9 mouse cellular contexts compared by ENCODE assay signal in genomic region chr17:88404471-88404870, GRCm38 (mm10). TPM values are rescaled to one million over a fixed set of nuclear protein-coding genes. Genes with fewer than 3 reads are reported as not detected.
DNase-seq lines count a peak whose midpoint lies in the region; ATAC-seq lines count a peak whose summit lies in the region.
"Had no signal": no experiment of that assay in that cellular context is flagged by ENCODE, and none has a peak within 500 bp of the region (broad histone marks: within the 10 kb centered on the region; RNA-seq: fewer than 3 reads in every experiment).

No protein-coding gene starts in this region.

- 13% methylated on average over 6 of the region's 6 CpGs for WGBS in heart, embryonic 12.5 days
- 7% methylated on average over 6 of the region's 6 CpGs for WGBS in limb, embryonic 13.5 days

- no peaks in the 10 kb centered on the region for H3K4me1 ChIP-seq in heart, embryonic 12.5 days (replicated peaks)
- H3K4me1 ChIP-seq in limb, embryonic 13.5 days: no peaks in the 10 kb centered on the region; the same call in 1 of the 2 replicates
- H3K4me1 ChIP-seq: stomach, embryonic 15.5 days had no signal

- peak overlapping the region; percentile 35 for H3K4me3 ChIP-seq in heart, embryonic 12.5 days
- H3K4me3 ChIP-seq in limb, embryonic 13.5 days: no peak overlapping the region
- H3K4me3 ChIP-seq: stomach, embryonic 15.5 days had no signal

- no peak for ATAC-seq in heart, embryonic 12.5 days (ENCODE audit: insufficient number of reproducible peaks, low FRiP score)
- ATAC-seq in limb, embryonic 13.5 days (ENCODE audit: low FRiP score, low read depth): no peak

- H3K27me3 ChIP-seq in heart, embryonic 12.5 days (replicated peaks): 0 out of 2 replicates have a peak, but pooled peaks cover 5% of the 10 kb centered on the region
- peaks cover 30% of the 10 kb centered on the region for H3K27me3 ChIP-seq in limb, embryonic 13.5 days
- H3K27me3 ChIP-seq: stomach, embryonic 15.5 days had no signal

- peak overlapping the region; percentile 66; the same call in 1 of the 2 replicates for H3K4me2 ChIP-seq in heart, embryonic 12.5 days
- 0 out of 2 replicates have a peak overlapping the region, but pooled peaks have one; percentile 39 for H3K4me2 ChIP-seq in limb, embryonic 13.5 days (replicated peaks)

- no peak overlapping the region for H3K9ac ChIP-seq in heart, embryonic 12.5 days
- H3K9ac ChIP-seq in limb, embryonic 13.5 days: no peak overlapping the region
- H3K9ac ChIP-seq: stomach, embryonic 15.5 days had no signal

- H3K36me3 ChIP-seq in heart, embryonic 12.5 days: no peaks in the 10 kb centered on the region
- H3K36me3 ChIP-seq in limb, embryonic 13.5 days: no peaks in the 10 kb centered on the region
- H3K36me3 ChIP-seq: stomach, embryonic 15.5 days had no signal

- no peak for DNase-seq in heart, postnatal 4 days
- peak; percentile 40 for DNase-seq in retina, postnatal 1 day
- DNase-seq in retina, embryonic 14.5 days (ENCODE audit: low spot score): no peak
- no peak for DNase-seq in c-Kit-positive CD71-positive TER-119-positive erythroid progenitor cells, embryonic 14.5 days (ENCODE audit: low spot score)
- DNase-seq in adrenal gland, adult 18-20 months (ENCODE audit: low spot score in 2 of 2): no peak
- DNase-seq in yolk sac, embryonic 10.5 days (ENCODE audit: low spot score): no peak

- H3K9me3 ChIP-seq in heart, embryonic 12.5 days (replicated peaks): no peaks in the 10 kb centered on the region
- H3K9me3 ChIP-seq in limb, embryonic 13.5 days: no peaks in the 10 kb centered on the region
- H3K9me3 ChIP-seq: stomach, embryonic 15.5 days had no signal

- no peak overlapping the region for H3K27ac ChIP-seq in heart, embryonic 12.5 days (ENCODE audit: poor library complexity, severe bottlenecking)
- no peak overlapping the region for H3K27ac ChIP-seq in limb, embryonic 13.5 days
- H3K27ac ChIP-seq: stomach, embryonic 15.5 days had no signal

RNA-seq across cellular contexts. Expression of gene Foxn2, which starts 36.0 kb away (rescaled TPM):
- polyA plus RNA-seq in heart, embryonic 12.5 days (2016; fragmentation: Nextera tagmentation; extraction: Ambion mirVana): 12.2 and 12.4 TPM in 2 replicates
- total RNA-seq in heart, postnatal 4 days (2021): 10 to 100 TPM; 13.6 to 13.9 TPM
- polyA plus RNA-seq in limb, embryonic 13.5 days (2015; fragmentation: Nextera tagmentation; extraction: Ambion mirVana): 14.1 and 14.2 TPM in 2 replicates
- total RNA-seq in adrenal gland, adult 18-20 months (2021): 10 to 100 TPM; 19.0 to 20.9 TPM
